Mouse (Mus musculus): ENCODE measurements around the gene Bcat1.

GRCm38 (mm10) chr6:145084343-145085117 is 8.5 kb upstream of the Bcat1 start:
- no peak for TF ChIP-seq POLR2A (IDR thresholded peaks at IDR 0.05; ENCODE audit: insufficient read length, low read depth)
- TF ChIP-seq USF1 (IDR thresholded peaks at IDR 0.05; ENCODE audit: low read depth): no peak
- TF ChIP-seq CEBPB (IDR thresholded peaks at IDR 0.05; ENCODE audit: insufficient read depth, poor library complexity, severe bottlenecking): no peak
- TF ChIP-seq TCF3 (IDR thresholded peaks at IDR 0.05; ENCODE audit: insufficient read length, low read depth): no peak
- TF ChIP-seq TCF12 (IDR thresholded peaks at IDR 0.05; ENCODE audit: insufficient read depth, poor library complexity, severe bottlenecking): no peak
- TF ChIP-seq POLR2AphosphoS2 (IDR thresholded peaks at IDR 0.05; ENCODE audit: insufficient read length, low read depth): no peak

Measured in myocyte (in vitro differentiated cells).